Mouse (Mus musculus) forebrain, embryonic 14.5 days (tissue): ENCODE measurements around the gene Ehmt1. TPM values are rescaled to one million over a fixed set of nuclear protein-coding genes. Genes with fewer than 3 reads are reported as not detected.

Experiments used
- ATAC-seq: fragments of 200-750 bp; cut with Nextera tagmentation; 2 replicates; pipeline ENCODE4 v1.8.0; 2017; ENCODE audit warnings: mild to moderate bottlenecking, moderate library complexity
- DNase-seq: peaks from one replicate; pipeline ENCODE4 v3.0.0-alpha.2; 2015; ENCODE audit warnings: low spot score
- H3K27ac ChIP-seq: fragments of 300-500 bp; sonication (generic); 2 replicates; pipeline ENCODE4 v1.5.1; 2014; ENCODE audit warnings: low read depth, mild to moderate bottlenecking, control low read depth, low read length, moderate library complexity
- H3K27me3 ChIP-seq: fragments of 300-500 bp; sonication (generic); replicated peaks from 2 replicates; pipeline ENCODE4 v1.6.1; 2014; ENCODE audit warnings: low read length, control low read depth, mixed read lengths; ENCODE audit not compliant: control insufficient read depth, insufficient read depth
- H3K36me3 ChIP-seq: fragments of 300-500 bp; sonication (generic); 2 replicates; pipeline ENCODE4 v1.6.1; 2014; ENCODE audit warnings: low read length, control low read depth; ENCODE audit not compliant: control insufficient read depth, insufficient read depth
- H3K4me1 ChIP-seq: fragments of 300-500 bp; sonication (generic); 2 replicates; pipeline ENCODE4 v1.6.1; 2014; ENCODE audit warnings: antibody characterized with exemption, low read length, control low read depth; ENCODE audit not compliant: control insufficient read depth, insufficient read depth
- H3K4me2 ChIP-seq: fragments of 300-500 bp; sonication (generic); 2 replicates; pipeline ENCODE4 v1.6.1; 2014; ENCODE audit warnings: mild to moderate bottlenecking, control low read depth, low read length
- H3K4me3 ChIP-seq: fragments of 300-500 bp; sonication (generic); 2 replicates; pipeline ENCODE4 v1.5.1; 2014; ENCODE audit warnings: low read depth, low read length, control low read depth
- H3K9ac ChIP-seq: fragments of 300-500 bp; sonication (generic); 2 replicates; pipeline ENCODE4 v1.6.1; 2014; ENCODE audit warnings: mild to moderate bottlenecking, low read length, control low read depth, moderate library complexity
- H3K9me3 ChIP-seq: fragments of 300-500 bp; sonication (generic); replicated peaks from 2 replicates; pipeline ENCODE4 v1.6.1; 2016; ENCODE audit warnings: low read length, control low read depth, mixed read lengths; ENCODE audit not compliant: control insufficient read depth
- WGBS: fragments of 180-500 bp; shearing (Covaris S2); extraction: QIAGEN DNeasy Blood & Tissue Kit; methylation state at CpG from one replicate; pipeline ENCODE4 v1.1.7; 2014; 5-methylcytosine and 5-hydroxymethylcytosine counted together
- polyA plus RNA-seq: library from polyadenylated mRNA; unstranded; fragments of >200 nt; fragmentation: Nextera tagmentation; extraction: Ambion mirVana; gene quantifications from 2 replicates; pipeline ENCODE4 v1.2.1, GENCODE M21; 2014

Ehmt1 gene
- polyA plus RNA-seq, 1 experiment from 2014 or later: 76.7 TPM

- no peaks in the 10 kb centered on the region for H3K27me3 ChIP-seq
- ATAC-seq (no peak), DNase-seq (no peak)
- no peak overlapping the region for H3K27ac ChIP-seq
- WGBS: 93% methylated on average over 8 of the region's 8 CpGs
- H3K4me3 ChIP-seq: no peak overlapping the region
- H3K9me3 ChIP-seq: no peaks in the 10 kb centered on the region
- H3K36me3 ChIP-seq: peaks cover 70% of the 10 kb centered on the region
- no peaks in the 10 kb centered on the region for H3K4me1 ChIP-seq
- H3K9ac ChIP-seq: no peak overlapping the region
- H3K4me2 ChIP-seq: no peak overlapping the region
Observed at GRCm38 (mm10) chr2:24863010-24863409, 56.4 kb downstream of the Ehmt1 start.

DNA sequence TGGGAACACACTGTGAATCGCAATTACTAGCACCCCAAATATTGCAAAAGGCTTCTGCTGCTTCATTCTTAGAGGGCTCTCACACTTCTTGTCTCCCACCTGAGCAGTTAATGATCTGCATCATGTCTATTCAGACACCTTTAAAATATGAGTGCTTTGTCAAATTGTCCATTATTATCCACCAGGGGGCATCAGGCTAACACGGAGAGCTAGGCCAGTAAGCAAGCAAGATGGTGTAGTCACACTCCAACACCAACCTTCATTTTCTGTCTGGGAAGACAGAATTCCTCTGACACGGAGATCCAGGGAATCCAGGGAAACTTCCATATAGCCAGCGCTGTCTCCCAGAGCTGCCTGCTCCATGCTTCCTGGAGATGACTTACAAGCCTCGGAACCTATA, 67.0 kb downstream of the Ehmt1 start:
- no peaks in the 10 kb centered on the region for H3K9me3 ChIP-seq
- no peak overlapping the region for H3K27ac ChIP-seq
- DNase-seq: peak; percentile 65
- no peak for ATAC-seq
- H3K27me3 ChIP-seq: no peaks in the 10 kb centered on the region
- no peaks in the 10 kb centered on the region for H3K4me1 ChIP-seq
- no peak overlapping the region for H3K4me3 ChIP-seq
- 74% methylated on average over 5 of the region's 5 CpGs for WGBS
- no peak overlapping the region for H3K9ac ChIP-seq
- H3K36me3 ChIP-seq: peaks cover 72% of the 10 kb centered on the region
- H3K4me2 ChIP-seq: no peak overlapping the region

GRCm38 (mm10) chr2:24846557-24846956, 72.9 kb downstream of the Ehmt1 start:
- Histone ChIP-seq H3K4me2 (no peak overlapping the region), H3K9ac (no peak overlapping the region), H3K9me3 (no peaks in the 10 kb centered on the region), H3K27me3 (no peaks in the 10 kb centered on the region), H3K4me1 (no peaks in the 10 kb centered on the region), H3K36me3 (peaks cover 69% of the 10 kb centered on the region), H3K27ac (no peak overlapping the region), H3K4me3 (no peak overlapping the region)
- DNase-seq: no peak
- 93% methylated on average over 1 of the region's 1 CpGs for WGBS
- no peak for ATAC-seq

- H3K27ac ChIP-seq: no peak overlapping the region
- ATAC-seq (no peak), DNase-seq (no peak)
- H3K36me3 ChIP-seq: peaks cover 67% of the 10 kb centered on the region
- WGBS: 100% methylated on average over 1 of the region's 1 CpGs
- no peaks in the 10 kb centered on the region for H3K4me1 ChIP-seq
- no peak overlapping the region for H3K4me2 ChIP-seq
- no peak overlapping the region for H3K9ac ChIP-seq
- H3K4me3 ChIP-seq: no peak overlapping the region
- no peaks in the 10 kb centered on the region for H3K9me3 ChIP-seq
- H3K27me3 ChIP-seq: no peaks in the 10 kb centered on the region
Observed at GRCm38 (mm10) chr2:24845256-24845655, 74.2 kb downstream of the Ehmt1 start.

- ATAC-seq: no peak
- H3K27ac ChIP-seq: no peak overlapping the region
- 92% methylated on average over 3 of the region's 3 CpGs for WGBS
Observed at GRCm38 (mm10) chr2:24830614-24831013, 88.8 kb downstream of the Ehmt1 start.

DNA sequence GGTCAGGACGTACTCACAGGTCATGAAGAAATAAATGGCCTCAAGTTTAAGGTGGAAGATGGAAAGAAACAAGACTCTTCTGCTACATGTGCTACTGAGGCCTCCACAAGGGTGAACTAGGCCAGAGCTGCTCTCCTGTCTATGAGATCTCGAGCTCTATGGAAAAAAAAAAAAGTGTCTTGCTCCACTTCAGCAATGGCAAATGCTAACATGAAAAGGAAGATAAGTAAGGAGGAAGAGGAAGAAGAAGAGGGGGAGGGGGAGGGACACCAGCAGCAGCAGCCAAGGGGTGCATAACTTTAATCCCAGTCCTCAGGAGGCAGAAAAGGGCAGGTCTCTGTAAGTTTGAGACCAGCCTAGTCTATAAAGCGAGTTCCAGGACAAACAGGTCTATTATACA, 109.7 kb downstream of the Ehmt1 start:
- ATAC-seq (no peak), DNase-seq (no peak)
- Histone ChIP-seq H3K36me3 (peaks cover 85% of the 10 kb centered on the region), H3K4me2 (no peak overlapping the region), H3K4me1 (no peaks in the 10 kb centered on the region), H3K4me3 (no peak overlapping the region), H3K27ac (no peak overlapping the region), H3K27me3 (no peaks in the 10 kb centered on the region), H3K9me3 (no peaks in the 10 kb centered on the region), H3K9ac (no peak overlapping the region)
- WGBS: 90% methylated on average over 3 of the region's 3 CpGs

More at GRCm38 (mm10) chr2:24830614-24831013, 88.8 kb downstream of the Ehmt1 start:
- H3K9ac ChIP-seq: no peak overlapping the region
- no peak overlapping the region for H3K4me2 ChIP-seq
- H3K4me3 ChIP-seq: no peak overlapping the region
- H3K27me3 ChIP-seq: no peaks in the 10 kb centered on the region
- H3K36me3 ChIP-seq: peaks cover 78% of the 10 kb centered on the region
- no peaks in the 10 kb centered on the region for H3K9me3 ChIP-seq
- no peak for DNase-seq
- H3K4me1 ChIP-seq: no peaks in the 10 kb centered on the region

DNA sequence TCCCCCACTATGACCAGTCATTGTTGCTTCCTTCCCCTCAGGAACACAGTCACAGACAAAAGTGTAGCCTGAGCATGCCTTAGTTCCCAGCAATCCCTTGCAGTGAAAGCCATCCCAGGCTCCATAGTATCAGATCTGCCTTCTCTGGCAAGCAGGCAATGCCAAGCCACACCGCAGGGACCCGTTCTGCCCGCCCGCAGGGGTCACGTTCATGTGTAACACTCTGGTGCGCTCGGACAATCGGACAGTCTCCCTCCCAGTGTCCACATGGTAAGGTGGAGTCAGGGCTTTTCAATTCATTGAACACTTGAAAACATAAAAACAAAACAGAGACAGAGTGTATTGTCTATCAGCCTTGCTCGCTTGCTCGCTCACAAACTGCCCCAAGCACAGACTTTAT, 111.7 kb downstream of the Ehmt1 start:
- no peak for DNase-seq
- no peaks in the 10 kb centered on the region for H3K4me1 ChIP-seq
- H3K9me3 ChIP-seq: no peaks in the 10 kb centered on the region
- no peak for ATAC-seq
- H3K36me3 ChIP-seq: peaks cover 88% of the 10 kb centered on the region
- WGBS: 83% methylated on average over 10 of the region's 10 CpGs
- H3K27me3 ChIP-seq: no peaks in the 10 kb centered on the region
- no peak overlapping the region for H3K4me3 ChIP-seq
- H3K27ac ChIP-seq: no peak overlapping the region
- no peak overlapping the region for H3K4me2 ChIP-seq
- H3K9ac ChIP-seq: no peak overlapping the region

GRCm38 (mm10) chr2:24807036-24807435, 112.4 kb downstream of the Ehmt1 start:
- 87% methylated on average over 3 of the region's 3 CpGs for WGBS
- H3K9ac ChIP-seq: no peak overlapping the region
- H3K27ac ChIP-seq: no peak overlapping the region
- no peak overlapping the region for H3K4me2 ChIP-seq
- H3K36me3 ChIP-seq: peaks cover 88% of the 10 kb centered on the region
- H3K4me3 ChIP-seq: no peak overlapping the region
- DNase-seq (no peak), ATAC-seq (no peak)
- H3K9me3 ChIP-seq: no peaks in the 10 kb centered on the region
- no peaks in the 10 kb centered on the region for H3K4me1 ChIP-seq
- H3K27me3 ChIP-seq: no peaks in the 10 kb centered on the region

DNA sequence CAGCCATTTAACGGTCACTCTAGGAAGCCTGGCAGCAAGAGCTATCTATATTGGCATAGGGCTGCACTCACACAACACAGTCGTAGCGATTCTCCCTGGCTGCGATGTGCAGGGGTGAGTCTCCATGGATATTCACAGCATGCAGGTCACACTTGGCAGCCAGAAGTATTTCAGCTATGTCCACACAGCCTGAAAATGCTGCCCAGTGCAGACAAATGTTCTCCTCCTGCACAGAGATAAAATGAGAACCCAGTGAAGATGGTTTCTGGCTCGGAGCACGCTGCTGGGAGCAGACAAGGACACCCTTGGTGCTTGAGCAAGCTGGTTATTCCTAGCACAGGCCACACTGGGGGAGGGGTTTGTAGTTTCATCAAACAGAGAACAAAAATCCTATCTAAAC, 113.3 kb downstream of the Ehmt1 start:
- Histone ChIP-seq H3K4me3 (no peak overlapping the region), H3K4me1 (no peaks in the 10 kb centered on the region), H3K27me3 (no peaks in the 10 kb centered on the region), H3K4me2 (no peak overlapping the region), H3K9ac (no peak overlapping the region), H3K36me3 (peaks cover 90% of the 10 kb centered on the region), H3K9me3 (no peaks in the 10 kb centered on the region), H3K27ac (no peak overlapping the region)
- ATAC-seq: no peak
- 96% methylated on average over 6 of the region's 6 CpGs for WGBS
- no peak for DNase-seq
